Mouse (Mus musculus): ENCODE data around the gene Ftl1. TPM values are rescaled to one million over a fixed set of nuclear protein-coding genes. Genes with fewer than 3 reads are reported as not detected.

Ftl1 gene
- total and polyA plus RNA-seq, 3 experiments, result 31.2 to 1,027 (median 142) TPM

DNA sequence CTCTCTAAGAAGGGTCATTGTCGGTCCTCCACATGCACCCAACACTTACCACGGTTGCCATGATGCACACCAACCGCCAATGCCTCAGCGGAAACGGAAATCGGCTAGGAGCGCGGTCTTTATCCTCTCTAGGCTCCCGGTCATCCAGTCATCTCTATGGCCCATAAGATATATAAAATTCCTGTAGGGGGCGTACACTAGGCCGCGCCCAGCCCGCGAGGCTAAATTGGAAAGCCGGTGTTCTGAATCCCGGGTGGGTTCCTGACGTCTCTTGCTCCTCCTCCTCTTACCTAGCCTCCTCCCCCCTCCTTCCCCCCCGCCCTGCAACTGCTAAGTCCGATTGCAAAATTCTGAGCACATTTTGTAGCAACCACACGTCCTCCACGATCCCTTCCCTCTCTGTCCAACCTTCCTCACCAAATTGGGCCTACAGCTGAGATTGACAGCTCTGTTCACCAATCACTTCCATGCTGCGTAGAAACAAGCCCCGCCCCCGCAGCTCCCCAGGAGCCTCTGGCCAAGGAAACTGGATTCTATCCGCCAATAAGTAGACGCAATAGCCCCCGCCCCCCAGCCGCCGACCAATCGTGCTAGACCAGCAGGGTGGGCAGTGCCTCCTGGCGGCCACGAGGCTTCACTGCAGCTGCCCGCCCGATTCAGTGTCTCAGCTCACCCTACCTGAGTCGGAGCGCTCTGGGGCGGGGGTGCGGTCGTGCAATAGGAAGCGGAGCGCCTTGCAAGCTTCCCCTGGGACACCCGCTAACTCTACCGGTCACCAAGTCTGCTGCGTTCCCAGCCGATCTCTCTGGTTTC lies 25.3 kb downstream of the Ftl1 start, which contains the start of gene Gys1 (continued):
- TF ChIP-seq ZNF384 (IDR thresholded peaks at IDR 0.05; ENCODE audit: low read depth, low read length), result 0 out of 2 replicates have a peak, but pooled peaks have one; percentile 15
- no peak for TF ChIP-seq PAX5 (IDR thresholded peaks at IDR 0.05; ENCODE audit: low read length)
- peak; percentile 92 for TF ChIP-seq HCFC1 (IDR thresholded peaks at IDR 0.05; ENCODE audit: low read depth, low read length)
- TF ChIP-seq CHD1 (IDR thresholded peaks at IDR 0.05; ENCODE audit: low read depth, low read length), result no peak
- peak; percentile 67 for TF ChIP-seq SMC3 (IDR thresholded peaks at IDR 0.05; ENCODE audit: low read depth, low read length)
- peak; percentile 58 for TF ChIP-seq IRF4 (IDR thresholded peaks at IDR 0.05; ENCODE audit: low read depth, low read length)
- TF ChIP-seq GABPA (IDR thresholded peaks at IDR 0.05; ENCODE audit: insufficient replicate concordance, low read depth, low read length), result peak; percentile 58; the same call in 1 of the 2 replicates
- TF ChIP-seq RCOR1 (conservative IDR thresholded peaks at IDR 0.05; ENCODE audit: low read depth, low read length), result no peak
- TF ChIP-seq NELFE (IDR thresholded peaks at IDR 0.05; ENCODE audit: low read depth, low read length), result peak; percentile 93
- TF ChIP-seq UBTF (IDR thresholded peaks at IDR 0.05; ENCODE audit: low read depth, low read length), result peak; percentile 51; the same call in 1 of the 2 replicates
- 0 out of 2 replicates have a peak, but pooled peaks have one; percentile 48 for TF ChIP-seq POLR2AphosphoS2 (IDR thresholded peaks at IDR 0.05; ENCODE audit: low read depth, low read length)
- TF ChIP-seq BHLHE40 (IDR thresholded peaks at IDR 0.05; ENCODE audit: low read depth, low read length), result peak; percentile 5; the same call in 1 of the 2 replicates
- peak; percentile 29 for TF ChIP-seq RAD21 (IDR thresholded peaks at IDR 0.05; ENCODE audit: low read depth, low read length)
- TF ChIP-seq ZMIZ1 (IDR thresholded peaks at IDR 0.05; ENCODE audit: low read depth, low read length), result peak; percentile 60; the same call in 1 of the 2 replicates
- peak; percentile 71 for TF ChIP-seq ELF1 (IDR thresholded peaks at IDR 0.05; ENCODE audit: low read depth, low read length)

DNA sequence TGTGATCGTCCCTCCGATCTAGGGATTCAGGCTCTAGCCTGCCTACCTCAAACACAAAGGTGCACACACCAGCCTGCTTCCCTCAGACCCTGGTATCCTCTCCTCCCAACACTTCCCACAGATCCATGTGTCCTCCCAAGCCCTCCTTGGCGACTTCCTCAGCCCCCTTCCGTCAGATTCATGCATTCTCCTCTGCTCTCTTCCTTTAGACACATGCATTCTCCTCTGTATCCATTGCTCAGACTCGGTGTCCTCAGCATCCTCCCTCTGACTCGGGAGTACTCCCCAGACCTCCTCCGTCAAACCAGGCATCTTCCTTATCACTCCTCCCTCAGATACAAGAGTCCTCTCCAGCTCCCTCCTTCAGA lies 25.9 kb downstream of the Ftl1 start:
- Histone ChIP-seq H3K36me3 (replicated peaks in 1 of 2; ENCODE audit: control insufficient read depth in 1 of 2, insufficient read depth in 1 of 2, low read length in 1 of 2) (peaks cover 33 to 58% of the 10 kb centered on the region in 2 experiments), H3K4me3 (replicated peaks in 1 of 3; ENCODE audit: low read depth in 2 of 3, low read length in 2 of 3, poor library complexity in 1 of 3) (peak overlapping the region; percentile 87 to 100 (median 95)), H3K4me1 (ENCODE audit: control insufficient read depth in 1 of 2, insufficient read depth in 2 of 2) (peaks cover 10 to 62% of the 10 kb centered on the region in 2 experiments; a peak in 3 of 4 replicates), H3K27ac (ENCODE audit: insufficient read depth, low read depth) (peak overlapping the region; percentile 58), H3K9me3 (replicated peaks; ENCODE audit: low read length) (no peaks in the 10 kb centered on the region), H3K27me3 (replicated peaks) (no peaks in the 10 kb centered on the region), H3K4me2 (ENCODE audit: insufficient read depth, low read depth, poor library complexity, severe bottlenecking) (peak overlapping the region; percentile 80), H3K9ac (ENCODE audit: insufficient read depth, low read depth) (peak overlapping the region; percentile 97), H3K79me2 (replicated peaks; ENCODE audit: control insufficient read depth, extremely low read depth, insufficient read depth, poor library complexity, severe bottlenecking) (peaks cover 36% of the 10 kb centered on the region)
- in situ Hi-C loops (cut with MboI; ENCODE audit: low pct_ligation_motif_present, low pct_unique_long_range_greater_than_20kb, low sequenced_read_pairs) (no loop called here), dilution Hi-C loops (cut with MboI; ENCODE audit: extremely low pct_ligation_motif_present, extremely low pct_unique_long_range_greater_than_20kb, low sequenced_read_pairs) (no loop called here)
- DNase-seq (ENCODE audit: extremely low read depth), result no peak
- TF ChIP-seq BHLHE40 (IDR thresholded peaks at IDR 0.05; ENCODE audit: low read depth, low read length) (no peak), CHD1 (IDR thresholded peaks at IDR 0.05; ENCODE audit: low read depth, low read length) (0 out of 2 replicates have a peak, but pooled peaks have one; percentile 11)

DNA sequence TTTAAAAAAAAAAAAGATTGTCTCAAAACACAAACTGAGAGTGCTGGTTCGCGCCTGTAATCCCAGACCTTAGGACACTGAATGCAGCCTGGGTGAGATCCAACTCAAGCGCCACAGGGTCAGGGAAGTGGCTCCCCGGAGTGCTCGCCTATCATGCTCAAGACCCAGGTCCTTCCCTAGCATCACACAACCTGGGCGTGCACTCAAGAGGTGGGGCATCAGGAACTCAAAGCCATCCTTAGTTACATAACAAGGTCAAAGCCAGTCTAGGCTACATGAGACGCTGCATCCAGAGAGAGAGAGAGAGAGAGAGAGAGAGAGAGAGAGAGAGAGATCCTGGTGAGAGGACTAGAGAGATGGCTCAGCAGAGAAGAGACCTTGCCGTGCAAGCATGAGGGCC lies 33.1 kb downstream of the Ftl1 start:
- Histone ChIP-seq H3K9me3 (replicated peaks; ENCODE audit: low read length) (no peaks in the 10 kb centered on the region), H3K79me2 (replicated peaks; ENCODE audit: control insufficient read depth, extremely low read depth, insufficient read depth, poor library complexity, severe bottlenecking) (peaks cover 18% of the 10 kb centered on the region), H3K9ac (ENCODE audit: insufficient read depth, low read depth) (no peak overlapping the region), H3K4me3 (replicated peaks in 1 of 3; ENCODE audit: low read depth in 2 of 3, low read length in 2 of 3, poor library complexity in 1 of 3) (no peak overlapping the region), H3K4me2 (ENCODE audit: insufficient read depth, low read depth, poor library complexity, severe bottlenecking) (no peak overlapping the region), H3K27me3 (replicated peaks) (no peaks in the 10 kb centered on the region), H3K27ac (ENCODE audit: insufficient read depth, low read depth) (no peak overlapping the region), H3K36me3 (replicated peaks in 1 of 2; ENCODE audit: control insufficient read depth in 1 of 2, insufficient read depth in 1 of 2, low read length in 1 of 2) (peaks cover 87 to 98% of the 10 kb centered on the region in 2 experiments), H3K4me1 (ENCODE audit: control insufficient read depth in 1 of 2, insufficient read depth in 2 of 2) (peaks cover 7 to 13% of the 10 kb centered on the region in 2 experiments; a peak in 2 of 4 replicates)
- dilution Hi-C loops (cut with MboI; ENCODE audit: extremely low pct_ligation_motif_present, extremely low pct_unique_long_range_greater_than_20kb, low sequenced_read_pairs) (no loop called here), in situ Hi-C loops (cut with MboI; ENCODE audit: low pct_ligation_motif_present, low pct_unique_long_range_greater_than_20kb, low sequenced_read_pairs) (no loop called here)
- TF ChIP-seq USF1 (IDR thresholded peaks at IDR 0.05; ENCODE audit: low read depth, low read length), result no peak
- no peak for TF ChIP-seq EP300 (IDR thresholded peaks at IDR 0.05; ENCODE audit: low read length)
- TF ChIP-seq KAT2A (IDR thresholded peaks at IDR 0.05; ENCODE audit: insufficient replicate concordance, low read length), result no peak
- DNase-seq (ENCODE audit: extremely low read depth), result no peak

Data from CH12.LX (cell line).